Mouse (Mus musculus) liver, adult 2 months (tissue): ENCODE measurements around the gene Asf1a.

ENCODE experiments used
- CTCF ChIP-seq: fragments of 200-500 bp; IDR thresholded peaks from 2 replicates; pipeline ENCODE4 v1.5.1; 2011; ENCODE audit warnings: low read depth, low read length, control low read depth
- POLR2A ChIP-seq: fragments of 200-500 bp; IDR thresholded peaks from 2 replicates; pipeline ENCODE4 v1.6.1; 2011; ENCODE audit warnings: low read length, control low read depth; ENCODE audit not compliant: insufficient read depth; ENCODE audit errors: extremely low read depth

GRCm38 (mm10) chr10:53581087-53581486, 15.5 kb upstream of the Asf1a start:
- TF ChIP-seq POLR2A (no peak), CTCF (no peak)
